Mouse (Mus musculus) hindbrain, embryonic 15.5 days (tissue): ENCODE data around the gene Ncoa1. TPM values are rescaled to one million over a fixed set of nuclear protein-coding genes. Genes with fewer than 3 reads are reported as not detected.

Experiments used
- ATAC-seq: fragments of 200-750 bp; cut with Nextera tagmentation; 2 replicates; pipeline ENCODE4 v1.8.0; 2017; ENCODE audit warnings: low read depth, moderate number of reproducible peaks, moderate TSS enrichment; ENCODE audit not compliant: low FRiP score
- H3K27ac ChIP-seq: fragments of 300-500 bp; sonication (generic); replicated peaks from 2 replicates; pipeline ENCODE4 v1.5.1; 2015; ENCODE audit warnings: mild to moderate bottlenecking, inconsistent platforms
- H3K27me3 ChIP-seq: fragments of 300-500 bp; sonication (generic); 2 replicates; pipeline ENCODE4 v1.6.1; 2015; ENCODE audit warnings: control low read depth, inconsistent platforms
- H3K36me3 ChIP-seq: fragments of 300-500 bp; sonication (generic); 2 replicates; pipeline ENCODE4 v1.6.1; 2015; ENCODE audit warnings: control low read depth, inconsistent platforms
- H3K4me1 ChIP-seq: fragments of 300-500 bp; sonication (generic); replicated peaks from 2 replicates; pipeline ENCODE4 v1.6.1; 2015; ENCODE audit warnings: control low read depth, inconsistent platforms
- H3K4me2 ChIP-seq: fragments of 300-500 bp; sonication (generic); 2 replicates; pipeline ENCODE4 v1.6.1; 2015; ENCODE audit warnings: moderate library complexity, mild to moderate bottlenecking, inconsistent platforms
- H3K4me3 ChIP-seq: fragments of 300-500 bp; sonication (generic); 2 replicates; pipeline ENCODE4 v1.5.1; 2015; ENCODE audit warnings: mild to moderate bottlenecking, inconsistent platforms
- H3K9ac ChIP-seq: fragments of 300-500 bp; sonication (generic); 2 replicates; pipeline ENCODE4 v1.6.1; 2015; ENCODE audit warnings: inconsistent platforms
- H3K9me3 ChIP-seq: fragments of 300-500 bp; sonication (generic); 2 replicates; pipeline ENCODE4 v1.6.1; 2016; ENCODE audit warnings: control low read depth, inconsistent platforms
- WGBS: fragments of 180-500 bp; shearing (Covaris S2); methylation state at CpG from one replicate; pipeline ENCODE4 v1.1.7; 2015; 5-methylcytosine and 5-hydroxymethylcytosine counted together
- polyA plus RNA-seq: library from polyadenylated mRNA; unstranded; fragments of >200 nt; fragmentation: Nextera tagmentation; extraction: Ambion mirVana; gene quantifications from 2 replicates; pipeline ENCODE4 v1.2.1, GENCODE M21; 2015

Ncoa1 gene
- polyA plus RNA-seq, 1 experiment from 2014 or later = 16.8 TPM

GRCm38 (mm10) chr12:4355019-4355730, 121.8 kb downstream of the Ncoa1 start:
- no peak overlapping the region for H3K27ac ChIP-seq
- no peak for ATAC-seq
- H3K4me3 ChIP-seq = no peak overlapping the region
- H3K36me3 ChIP-seq = peaks cover 6% of the 10 kb centered on the region
- 82% methylated on average over 2 of the region's 2 CpGs for WGBS
- H3K4me2 ChIP-seq = no peak overlapping the region
- no peaks in the 10 kb centered on the region for H3K9me3 ChIP-seq
- H3K27me3 ChIP-seq = no peaks in the 10 kb centered on the region
- H3K4me1 ChIP-seq = no peaks in the 10 kb centered on the region
- no peak overlapping the region for H3K9ac ChIP-seq

GRCm38 (mm10) chr12:4343216-4343615, 133.8 kb downstream of the Ncoa1 start:
- 44% methylated on average over 2 of the region's 2 CpGs for WGBS
- peak overlapping the region; percentile 40 for H3K27ac ChIP-seq

GRCm38 (mm10) chr12:4342087-4342486, 134.9 kb downstream of the Ncoa1 start:
- H3K9ac ChIP-seq = no peak overlapping the region
- H3K27ac ChIP-seq = no peak overlapping the region
- H3K36me3 ChIP-seq = no peaks in the 10 kb centered on the region
- H3K9me3 ChIP-seq = no peaks in the 10 kb centered on the region
- H3K27me3 ChIP-seq = no peaks in the 10 kb centered on the region
- WGBS = 66% methylated on average over 3 of the region's 3 CpGs
- H3K4me3 ChIP-seq = no peak overlapping the region
- no peak overlapping the region for H3K4me2 ChIP-seq
- ATAC-seq = peak; percentile 42; the same call in 1 of the 2 replicates
- peaks cover 14% of the 10 kb centered on the region; the same call in 1 of the 2 replicates for H3K4me1 ChIP-seq

More at GRCm38 (mm10) chr12:4343216-4343615, 133.8 kb downstream of the Ncoa1 start:
- no peak for ATAC-seq
- Histone ChIP-seq H3K36me3 (no peaks in the 10 kb centered on the region), H3K9me3 (no peaks in the 10 kb centered on the region), H3K9ac (no peak overlapping the region), H3K4me1 (peaks cover 14% of the 10 kb centered on the region; the same call in 1 of the 2 replicates), H3K4me2 (no peak overlapping the region), H3K4me3 (no peak overlapping the region), H3K27me3 (no peaks in the 10 kb centered on the region)

- Histone ChIP-seq H3K4me1 (peaks cover 14% of the 10 kb centered on the region; the same call in 1 of the 2 replicates), H3K9ac (no peak overlapping the region), H3K4me2 (no peak overlapping the region), H3K36me3 (0 out of 2 replicates have a peak, but pooled peaks cover 3% of the 10 kb centered on the region), H3K9me3 (no peaks in the 10 kb centered on the region), H3K27me3 (no peaks in the 10 kb centered on the region), H3K27ac (no peak overlapping the region), H3K4me3 (no peak overlapping the region)
- no peak for ATAC-seq
- whole genome bisulfite sequencing = 82% methylated on average over 3 of the region's 3 CpGs
These were observed 136.6 kb downstream of the Ncoa1 start for GRCm38 (mm10) chr12:4340325-4340924.

GRCm38 (mm10) chr12:4323604-4324003, 153.4 kb downstream of the Ncoa1 start:
- Histone ChIP-seq H3K27ac (no peak overlapping the region), H3K4me1 (no peaks in the 10 kb centered on the region), H3K9ac (no peak overlapping the region), H3K36me3 (peaks cover 23% of the 10 kb centered on the region), H3K4me3 (no peak overlapping the region), H3K4me2 (no peak overlapping the region), H3K27me3 (no peaks in the 10 kb centered on the region), H3K9me3 (no peaks in the 10 kb centered on the region)
- ATAC-seq = no peak
- 88% methylated on average over 5 of the region's 5 CpGs for WGBS

- no peak for ATAC-seq
- 34% methylated on average over 2 of the region's 2 CpGs for WGBS
- H3K9me3 ChIP-seq = no peaks in the 10 kb centered on the region
These were observed 154.8 kb downstream of the Ncoa1 start for GRCm38 (mm10) chr12:4322227-4322626.

GRCm38 (mm10) chr12:4313824-4314223, 163.2 kb downstream of the Ncoa1 start:
- no peak for ATAC-seq
- H3K36me3 ChIP-seq = peaks cover 25% of the 10 kb centered on the region
- no peaks in the 10 kb centered on the region for H3K4me1 ChIP-seq
- H3K4me3 ChIP-seq = no peak overlapping the region
- H3K9me3 ChIP-seq = no peaks in the 10 kb centered on the region
- H3K9ac ChIP-seq = no peak overlapping the region
- no peaks in the 10 kb centered on the region for H3K27me3 ChIP-seq
- no peak overlapping the region for H3K4me2 ChIP-seq
- no peak overlapping the region for H3K27ac ChIP-seq

More at GRCm38 (mm10) chr12:4322227-4322626, 154.8 kb downstream of the Ncoa1 start:
- no peaks in the 10 kb centered on the region for H3K27me3 ChIP-seq
- no peaks in the 10 kb centered on the region for H3K4me1 ChIP-seq
- H3K36me3 ChIP-seq = peaks cover 23% of the 10 kb centered on the region
- no peak overlapping the region for H3K4me2 ChIP-seq
- no peak overlapping the region for H3K4me3 ChIP-seq
- H3K9ac ChIP-seq = no peak overlapping the region
- H3K27ac ChIP-seq = no peak overlapping the region

GRCm38 (mm10) chr12:4306712-4307313, 170.2 kb downstream of the Ncoa1 start:
- no peaks in the 10 kb centered on the region for H3K9me3 ChIP-seq
- H3K27me3 ChIP-seq = no peaks in the 10 kb centered on the region
- no peaks in the 10 kb centered on the region for H3K4me1 ChIP-seq
- H3K4me2 ChIP-seq = no peak overlapping the region
- 0 out of 2 replicates have a peak, but pooled peaks cover 3% of the 10 kb centered on the region for H3K36me3 ChIP-seq
- H3K27ac ChIP-seq = no peak overlapping the region
- ATAC-seq = no peak
- 91% methylated on average over 1 of the region's 1 CpGs for WGBS
- H3K9ac ChIP-seq = no peak overlapping the region
- H3K4me3 ChIP-seq = no peak overlapping the region

- Histone ChIP-seq H3K27me3 (no peaks in the 10 kb centered on the region), H3K4me2 (no peak overlapping the region), H3K4me3 (no peak overlapping the region), H3K27ac (no peak overlapping the region), H3K36me3 (peaks cover 11% of the 10 kb centered on the region), H3K4me1 (no peaks in the 10 kb centered on the region), H3K9ac (no peak overlapping the region), H3K9me3 (no peaks in the 10 kb centered on the region)
- no peak for ATAC-seq
- 86% methylated on average over 3 of the region's 3 CpGs for WGBS
These were observed 177.7 kb downstream of the Ncoa1 start for GRCm38 (mm10) chr12:4299300-4299699.

GRCm38 (mm10) chr12:4298626-4299025, 178.4 kb downstream of the Ncoa1 start:
- no peaks in the 10 kb centered on the region for H3K9me3 ChIP-seq
- H3K4me2 ChIP-seq = no peak overlapping the region
- H3K4me3 ChIP-seq = no peak overlapping the region
- no peak overlapping the region for H3K9ac ChIP-seq
- ATAC-seq = no peak
- H3K36me3 ChIP-seq = peaks cover 15% of the 10 kb centered on the region
- no peaks in the 10 kb centered on the region for H3K27me3 ChIP-seq
- WGBS = 86% methylated on average over 4 of the region's 4 CpGs
- no peak overlapping the region for H3K27ac ChIP-seq
- H3K4me1 ChIP-seq = no peaks in the 10 kb centered on the region

GRCm38 (mm10) chr12:4295881-4296280, 181.1 kb downstream of the Ncoa1 start:
- ATAC-seq = no peak

GRCm38 (mm10) chr12:4295281-4295680, 181.7 kb downstream of the Ncoa1 start:
- H3K4me1 ChIP-seq = no peaks in the 10 kb centered on the region
- 81% methylated on average over 8 of the region's 8 CpGs for WGBS
- no peaks in the 10 kb centered on the region for H3K9me3 ChIP-seq
- H3K9ac ChIP-seq = no peak overlapping the region
- H3K4me2 ChIP-seq = no peak overlapping the region
- no peak overlapping the region for H3K27ac ChIP-seq
- H3K36me3 ChIP-seq = peaks cover 16% of the 10 kb centered on the region
- no peaks in the 10 kb centered on the region for H3K27me3 ChIP-seq
- no peak overlapping the region for H3K4me3 ChIP-seq
- ATAC-seq = no peak

More at GRCm38 (mm10) chr12:4295881-4296280, 181.1 kb downstream of the Ncoa1 start:
- WGBS = 90% methylated on average over 4 of the region's 4 CpGs
- Histone ChIP-seq H3K9ac (no peak overlapping the region), H3K4me1 (no peaks in the 10 kb centered on the region), H3K9me3 (no peaks in the 10 kb centered on the region), H3K4me2 (no peak overlapping the region), H3K27ac (no peak overlapping the region), H3K4me3 (no peak overlapping the region), H3K27me3 (no peaks in the 10 kb centered on the region), H3K36me3 (peaks cover 15% of the 10 kb centered on the region)
